Mouse (Mus musculus) testis, adult 2 months (tissue): ENCODE data around the gene Elmsan1.

Experiments used
- CTCF ChIP-seq: fragments of 200-500 bp; IDR thresholded peaks from 2 replicates; pipeline ENCODE4 v1.5.1; 2012; ENCODE audit warnings: low read depth, mild to moderate bottlenecking, inconsistent platforms, low read length, moderate library complexity; ENCODE audit not compliant: control insufficient read depth, insufficient read depth, insufficient replicate concordance
- POLR2A ChIP-seq: fragments of 200-500 bp; IDR thresholded peaks from 2 replicates; pipeline ENCODE4 v1.6.1; 2012; ENCODE audit warnings: low read depth, mild to moderate bottlenecking, inconsistent platforms, low read length, moderate library complexity; ENCODE audit not compliant: control insufficient read depth

DNA sequence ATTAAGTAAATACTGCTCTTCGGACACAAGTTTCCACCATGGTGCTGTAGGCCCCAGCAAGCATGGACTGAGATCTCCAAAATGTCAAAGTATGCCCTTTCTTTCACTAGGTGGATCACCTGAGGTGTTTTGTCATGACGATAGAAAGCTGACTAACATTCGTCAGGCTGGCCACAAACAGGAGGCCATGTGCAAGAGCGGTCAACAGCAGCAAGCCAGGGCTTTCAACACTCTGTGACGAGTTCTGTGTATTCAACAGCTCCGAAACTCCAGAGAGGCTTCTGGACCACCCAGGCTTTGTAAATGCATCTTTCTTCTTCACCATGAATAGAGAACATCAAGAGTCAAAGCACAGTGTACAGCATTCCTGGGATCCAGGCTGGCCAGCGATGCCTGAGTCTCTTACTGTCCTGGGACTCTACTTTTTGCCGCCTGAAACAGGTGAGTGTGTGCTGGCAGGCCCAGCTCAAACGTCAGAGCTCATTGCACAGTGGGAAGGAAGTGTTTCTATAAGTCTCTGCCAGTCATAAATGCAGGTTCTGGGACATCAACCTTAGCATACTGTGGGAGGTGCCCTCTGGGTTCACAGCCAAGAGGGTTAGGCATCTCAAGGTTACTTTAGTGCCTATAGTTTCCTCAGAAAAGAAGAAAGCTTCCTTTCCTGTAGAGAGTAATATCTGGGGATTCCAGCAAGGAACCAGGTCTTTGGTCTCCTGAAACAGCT lies 7.6 kb upstream of the Elmsan1 start:
- TF ChIP-seq POLR2A (no peak), CTCF (no peak)
